19 mouse cellular contexts compared by ENCODE assay signal in genomic region chr1:39680546-39680945, GRCm38 (mm10). TPM values are rescaled to one million over a fixed set of nuclear protein-coding genes. Genes with fewer than 3 reads are reported as not detected.
A peak's percentile ranks its signal among the peaks of the same experiment; 100 is the strongest.
DNase-seq lines count a peak whose midpoint lies in the region; ATAC-seq and TF ChIP-seq lines count a peak whose summit lies in the region.
"Had no signal": no experiment of that assay in that cellular context is flagged by ENCODE, and none has a peak within 500 bp of the region (broad histone marks: within the 10 kb centered on the region; RNA-seq: fewer than 3 reads in every experiment).

No protein-coding gene starts in this region.

- TF ChIP-seq CTCF in lung, embryonic 14.5 days (IDR thresholded peaks at IDR 0.05; ENCODE audit: low read depth), result peak; percentile 48

- H3K27me3 ChIP-seq in lung, embryonic 14.5 days (ENCODE audit: insufficient read depth, low read length), result no peaks in the 10 kb centered on the region
- no peaks in the 10 kb centered on the region for H3K27me3 ChIP-seq in forebrain, embryonic 14.5 days (replicated peaks; ENCODE audit: control insufficient read depth, insufficient read depth, low read length)
- H3K27me3 ChIP-seq: liver, embryonic 15.5 days; midbrain, embryonic 13.5 days; neural tube, embryonic 15.5 days had no signal

- no peak overlapping the region for H3K4me2 ChIP-seq in lung, embryonic 14.5 days
- no peak overlapping the region for H3K4me2 ChIP-seq in forebrain, embryonic 14.5 days (ENCODE audit: low read length)
- H3K4me2 ChIP-seq: liver, embryonic 15.5 days; midbrain, embryonic 13.5 days; neural tube, embryonic 15.5 days had no signal

- H3K9ac ChIP-seq in lung, embryonic 14.5 days, result no peak overlapping the region
- no peak overlapping the region for H3K9ac ChIP-seq in ES-E14 (ENCODE audit: insufficient read depth, low read depth, low read length, poor library complexity, severe bottlenecking)
- H3K9ac ChIP-seq in forebrain, embryonic 14.5 days (ENCODE audit: low read length), result no peak overlapping the region
- H3K9ac ChIP-seq: liver, embryonic 15.5 days; midbrain, embryonic 13.5 days; neural tube, embryonic 15.5 days had no signal

- in situ Hi-C loops in ES-E14 (cut with MboI; ENCODE audit: low sequenced_read_pairs in 2 of 2, unreplicated experiment in 2 of 2), result no loop called here

- no peak for ATAC-seq in lung, embryonic 14.5 days (ENCODE audit: insufficient read depth)
- no peak for ATAC-seq in forebrain, embryonic 14.5 days
- ATAC-seq: midbrain, embryonic 13.5 days had no signal

- no peaks in the 10 kb centered on the region for H3K4me1 ChIP-seq in lung, embryonic 14.5 days (ENCODE audit: insufficient read depth)
- no peaks in the 10 kb centered on the region for H3K4me1 ChIP-seq in ES-E14 (ENCODE audit: control insufficient read depth in 2 of 2, insufficient read depth in 2 of 2, low read length in 2 of 2, poor library complexity in 1 of 2)
- no peaks in the 10 kb centered on the region for H3K4me1 ChIP-seq in forebrain, embryonic 14.5 days (ENCODE audit: control insufficient read depth, insufficient read depth, low read length)
- H3K4me1 ChIP-seq: liver, embryonic 15.5 days; midbrain, embryonic 13.5 days; neural tube, embryonic 15.5 days had no signal

- DNase-seq in heart, adult 11 months, result peak; percentile 81
- DNase-seq in heart, postnatal 25 days (ENCODE audit: low spot score), result no peak
- DNase-seq in lung, embryonic 14.5 days, result no peak
- DNase-seq in lung, adult 18-20 months, result no peak
- DNase-seq in ES-E14 (ENCODE audit: low read depth, low spot score), result no peak
- peak; percentile 47 for DNase-seq in induced T-regulatory cell, adult 2 months (ENCODE audit: low read depth)
- DNase-seq in forebrain, embryonic 14.5 days (ENCODE audit: low spot score), result no peak
- DNase-seq in cerebellum, adult 9-11 months, result no peak
- DNase-seq: adrenal gland, postnatal 10 days; cerebellum, adult 11-12 months; gastrocnemius, postnatal 36 days; heart, postnatal 36 days; right cerebral cortex, postnatal 4 days had no signal

- WGBS in lung, embryonic 14.5 days, result 65% methylated on average over 6 of the region's 6 CpGs
- 64% methylated on average over 6 of the region's 6 CpGs for WGBS in forebrain, embryonic 14.5 days

- no peak overlapping the region for H3K27ac ChIP-seq in lung, embryonic 14.5 days (ENCODE audit: low read depth)
- H3K27ac ChIP-seq in ES-E14 (ENCODE audit: insufficient read depth, low read depth, low read length, poor library complexity, severe bottlenecking), result no peak overlapping the region
- H3K27ac ChIP-seq in forebrain, embryonic 14.5 days (ENCODE audit: low read depth, low read length), result no peak overlapping the region
- H3K27ac ChIP-seq: embryonic facial prominence, embryonic 10.5 days; forebrain, embryonic 10.5 days; liver, embryonic 15.5 days; midbrain, embryonic 13.5 days; neural tube, embryonic 15.5 days had no signal

- H3K36me3 ChIP-seq in lung, embryonic 14.5 days (ENCODE audit: insufficient read depth), result no peaks in the 10 kb centered on the region
- no peaks in the 10 kb centered on the region for H3K36me3 ChIP-seq in ES-E14 (ENCODE audit: control insufficient read depth, insufficient read depth, low read length, poor library complexity, severe bottlenecking)
- H3K36me3 ChIP-seq in forebrain, embryonic 14.5 days (ENCODE audit: control insufficient read depth, insufficient read depth, low read length), result no peaks in the 10 kb centered on the region
- H3K36me3 ChIP-seq: embryonic facial prominence, embryonic 10.5 days; forebrain, embryonic 10.5 days; liver, embryonic 15.5 days; midbrain, embryonic 13.5 days; neural tube, embryonic 15.5 days had no signal

- no peaks in the 10 kb centered on the region for H3K9me3 ChIP-seq in lung, embryonic 14.5 days (ENCODE audit: low read depth, low read length)
- H3K9me3 ChIP-seq in ES-E14 (ENCODE audit: control insufficient read depth, insufficient read depth, low read depth, low read length), result no peaks in the 10 kb centered on the region
- no peaks in the 10 kb centered on the region for H3K9me3 ChIP-seq in forebrain, embryonic 14.5 days (replicated peaks; ENCODE audit: control insufficient read depth, low read length)
- H3K9me3 ChIP-seq: embryonic facial prominence, embryonic 10.5 days; forebrain, embryonic 10.5 days; liver, embryonic 15.5 days; midbrain, embryonic 13.5 days; neural tube, embryonic 15.5 days had no signal

- H3K4me3 ChIP-seq in lung, embryonic 14.5 days (ENCODE audit: low read depth, low read length), result no peak overlapping the region
- no peak overlapping the region for H3K4me3 ChIP-seq in ES-E14 (ENCODE audit: insufficient read depth in 1 of 2, low read depth in 1 of 2, low read length in 2 of 2, poor library complexity in 1 of 2, severe bottlenecking in 1 of 2)
- H3K4me3 ChIP-seq in forebrain, embryonic 14.5 days (ENCODE audit: low read depth, low read length), result no peak overlapping the region
- H3K4me3 ChIP-seq: embryonic facial prominence, embryonic 10.5 days; forebrain, embryonic 10.5 days; liver, embryonic 15.5 days; midbrain, embryonic 13.5 days; neural tube, embryonic 15.5 days had no signal

- intact Hi-C loops in heart, postnatal 25 days (cut with DNase I), result no loop called here

TF ChIP-seq in ES-E14, 5 proteins besides CTCF, POLR2A, EP300 and RAD21:
- no peak for TF ChIP-seq MAFK (IDR thresholded peaks at IDR 0.05; ENCODE audit: insufficient read depth, low read depth, low read length)
- TF ChIP-seq CHD2 (IDR thresholded peaks at IDR 0.05; ENCODE audit: low read depth, low read length), result no peak
- TF ChIP-seq ZNF384 (IDR thresholded peaks at IDR 0.05; ENCODE audit: low read depth, low read length), result no peak
- TF ChIP-seq ZC3H11A (IDR thresholded peaks at IDR 0.05; ENCODE audit: borderline replicate concordance, low read depth, low read length), result peak; percentile 9; the same call in 1 of the 2 replicates
- TF ChIP-seq HCFC1 (IDR thresholded peaks at IDR 0.05; ENCODE audit: borderline replicate concordance, insufficient read depth, low read length), result no peak

RNA-seq across cellular contexts. Expression of gene Creg2, which starts 29.3 kb away (rescaled TPM):
- not detected for total RNA-seq in heart, postnatal 25 days (2021)
- 0.05 TPM in 1 of 2 replicates, not detected in the other for polyA plus RNA-seq in lung, embryonic 14.5 days (2014; fragmentation: Nextera tagmentation; extraction: Ambion mirVana)
- 0.22 and 0.48 TPM in 2 replicates for total RNA-seq in ES-E14 (2012; rRNA removed)
- 0.65 and 0.80 TPM in 2 replicates for polyA plus RNA-seq in forebrain, embryonic 14.5 days (2014; fragmentation: Nextera tagmentation; extraction: Ambion mirVana)
- total RNA-seq: gastrocnemius, postnatal 36 days; heart, postnatal 36 days had no signal
- polyA plus RNA-seq: kidney, embryonic 14.5 days; liver, embryonic 15.5 days had no signal

RNA-seq across cellular contexts. Expression of gene Rfx8, which starts 40.3 kb away (rescaled TPM):
- under 1 TPM; 0.34 to 0.36 TPM for total RNA-seq in heart, postnatal 25 days (2021)
- 0.24 and 0.27 TPM in 2 replicates for polyA plus RNA-seq in lung, embryonic 14.5 days (2014; fragmentation: Nextera tagmentation; extraction: Ambion mirVana)
- not detected in 2 replicates for total RNA-seq in ES-E14 (2012; rRNA removed)
- polyA plus RNA-seq in forebrain, embryonic 14.5 days (2014; fragmentation: Nextera tagmentation; extraction: Ambion mirVana), result 0.19 and 0.32 TPM in 2 replicates
- total RNA-seq: gastrocnemius, postnatal 36 days had no signal

Comparison
In these comparisons a context has a peak if more than half of its experiments do, and no peak if none do; other contexts are left out.
1. DNase-seq: peak in heart, adult 11 months (single experiment) and induced T-regulatory cell, adult 2 months (single experiment); none in heart, postnatal 25 days (single experiment), lung, embryonic 14.5 days (single experiment), lung, adult 18-20 months (0 of 2), ES-E14 (single experiment), forebrain, embryonic 14.5 days (single experiment) and cerebellum, adult 9-11 months (single experiment).